Mouse (Mus musculus): ENCODE data around the gene Basp1. TPM values are rescaled to one million over a fixed set of nuclear protein-coding genes. Genes with fewer than 3 reads are reported as not detected.

Basp1 gene
- total RNA-seq, 4 experiments from 2014 or later: 476 to 520 (median 494) TPM

GRCm38 (mm10) chr15:25364160-25364818 is 49.3 kb downstream of the Basp1 start:
- DNase-seq (ENCODE audit: low spot score in 2 of 2): no peak

GRCm38 (mm10) chr15:25363636-25364035 is 49.9 kb downstream of the Basp1 start:
- no peak for DNase-seq (ENCODE audit: low spot score in 2 of 2)

GRCm38 (mm10) chr15:25360825-25361224 is 52.7 kb downstream of the Basp1 start:
- no peak for DNase-seq (ENCODE audit: low spot score in 2 of 2)

- no peak for DNase-seq (ENCODE audit: low spot score in 2 of 2)
Observed at GRCm38 (mm10) chr15:25358680-25359097, 54.9 kb downstream of the Basp1 start.

GRCm38 (mm10) chr15:25355339-25355738 is 58.2 kb downstream of the Basp1 start:
- DNase-seq (ENCODE audit: low spot score in 2 of 2): no peak

- no peak for DNase-seq (ENCODE audit: low spot score in 2 of 2)
Observed at GRCm38 (mm10) chr15:25354738-25355137, 58.8 kb downstream of the Basp1 start.

- no peak for DNase-seq (ENCODE audit: low spot score in 2 of 2)
Observed at GRCm38 (mm10) chr15:25353498-25353897, 60.1 kb downstream of the Basp1 start.

GRCm38 (mm10) chr15:25343263-25343662 is 70.3 kb downstream of the Basp1 start:
- DNase-seq (ENCODE audit: low spot score in 2 of 2): no peak

- no peak for DNase-seq (ENCODE audit: low spot score in 2 of 2)
Observed at GRCm38 (mm10) chr15:25335277-25335676, 78.3 kb downstream of the Basp1 start.

- no peak for DNase-seq (ENCODE audit: low spot score in 2 of 2)
Observed at GRCm38 (mm10) chr15:25331877-25332445, 81.6 kb downstream of the Basp1 start.

GRCm38 (mm10) chr15:25330946-25331345 is 82.6 kb downstream of the Basp1 start:
- no peak for DNase-seq (ENCODE audit: low spot score in 2 of 2)

GRCm38 (mm10) chr15:25322601-25323000 is 91.0 kb downstream of the Basp1 start:
- no peak for DNase-seq (ENCODE audit: low spot score in 2 of 2)

GRCm38 (mm10) chr15:25322111-25322510 is 91.5 kb downstream of the Basp1 start:
- DNase-seq (ENCODE audit: low spot score in 2 of 2): no peak

GRCm38 (mm10) chr15:25321636-25322035 is 91.9 kb downstream of the Basp1 start:
- DNase-seq (ENCODE audit: low spot score in 2 of 2): no peak

- no peak for DNase-seq (ENCODE audit: low spot score in 2 of 2)
Observed at GRCm38 (mm10) chr15:25314471-25314870, 99.1 kb downstream of the Basp1 start.

Other genes starting within 250 kb of the Basp1 start
- 10 to 100 TPM; 45.9 to 60.5 (median 53.5) TPM for gene Myo10, start 208.8 kb upstream of the Basp1 start, total RNA-seq (2022)